Mouse (Mus musculus) embryonic fibroblast, embryonic 13.5 days (primary cell): ENCODE measurements around the gene Jpt1. TPM values are rescaled to one million over a fixed set of nuclear protein-coding genes. Genes with fewer than 3 reads are reported as not detected.
A peak's percentile ranks its signal among the peaks of the same experiment; 100 is the strongest.

ENCODE experiments used
- H3K27ac ChIP-seq: 2 replicates; pipeline ENCODE4 v1.5.1; 2012; ENCODE audit warnings: low read length, control low read depth, inconsistent platforms; ENCODE audit not compliant: insufficient read depth
- H3K4me1 ChIP-seq: 2 replicates; pipeline ENCODE4 v1.6.1; 2011; ENCODE audit warnings: low read length; ENCODE audit not compliant: control insufficient read depth, insufficient read depth
- H3K4me3 ChIP-seq: 2 replicates; pipeline ENCODE4 v1.5.1; 2011; ENCODE audit warnings: mild to moderate bottlenecking, control low read depth, low read length; ENCODE audit not compliant: insufficient read depth
- CTCF ChIP-seq: IDR thresholded peaks from 2 replicates; pipeline ENCODE4 v1.5.1; 2011; ENCODE audit warnings: mild to moderate bottlenecking, control low read depth, low read length, moderate library complexity, borderline replicate concordance; ENCODE audit not compliant: insufficient read depth
- POLR2A ChIP-seq: IDR thresholded peaks from 2 replicates; pipeline ENCODE4 v1.6.1; 2011; ENCODE audit warnings: low read depth, mild to moderate bottlenecking, control low read depth, low read length, moderate library complexity
- polyA plus RNA-seq: library from polyadenylated mRNA; stranded (reverse); fragments of >200 nt; gene quantifications from 2 replicates; pipeline ENCODE4 v1.2.4, GENCODE M21; 2011; ENCODE audit warnings: low read depth; ENCODE audit not compliant: missing spikeins, insufficient read length

Jpt1 gene
- polyA plus RNA-seq, 1 experiment, result 164 TPM

GRCm38 (mm10) chr11:115492387-115492786 lies 21.8 kb downstream of the Jpt1 start:
- TF ChIP-seq POLR2A (no peak), CTCF (no peak)
- Histone ChIP-seq H3K27ac (peak overlapping the region; percentile 65), H3K4me1 (no peaks in the 10 kb centered on the region), H3K4me3 (peak overlapping the region; percentile 51)

DNA sequence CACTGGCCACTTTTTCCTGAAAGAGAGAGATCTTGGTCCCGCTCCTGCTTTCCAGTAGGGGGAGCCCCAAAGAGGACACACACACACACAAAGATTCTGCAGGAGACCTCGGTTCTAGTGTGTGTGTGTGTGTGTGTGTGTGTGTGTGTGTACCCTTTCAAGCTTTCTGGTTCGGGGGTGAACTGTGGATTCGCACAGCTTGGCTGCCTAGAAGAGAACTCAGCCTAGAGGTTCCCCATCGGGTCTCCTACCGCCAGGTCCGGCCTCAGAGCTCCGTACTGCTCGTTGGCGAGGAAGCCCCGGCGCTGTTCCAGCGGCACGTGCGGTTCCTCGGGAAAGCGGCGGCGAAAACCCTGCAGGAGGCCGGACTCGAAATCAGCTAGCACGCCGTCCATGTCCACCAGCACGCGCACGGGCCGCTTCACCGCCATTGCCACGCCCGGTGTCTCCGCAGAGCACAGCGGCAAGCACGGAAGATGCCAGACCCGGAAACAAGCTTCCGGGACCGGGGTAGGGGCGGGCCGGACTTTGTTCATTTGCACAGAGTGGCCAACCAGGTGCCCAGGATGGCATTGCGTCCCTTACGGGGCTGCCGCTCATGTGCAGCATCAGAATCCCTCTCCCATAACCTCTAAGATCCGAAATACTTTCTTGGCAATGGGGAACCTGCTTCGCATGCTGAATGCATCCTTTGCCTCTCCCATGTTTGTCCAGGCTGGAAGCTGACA lies 22.7 kb downstream of the Jpt1 start, which contains the start of gene Nt5c:
Gene Nt5c (minus strand): TSS at position 507 of the 728 bp plus-strand sequence.
- TF ChIP-seq POLR2A (peak; percentile 89), CTCF (peak; percentile 37; the same call in 1 of the 2 replicates)
- H3K4me3 ChIP-seq, result peak within 1 kb of the TSS; percentile 51

GRCm38 (mm10) chr11:115490441-115491355 lies 23.5 kb downstream of the Jpt1 start:
- no peak for TF ChIP-seq CTCF
- no peak for TF ChIP-seq POLR2A
- Histone ChIP-seq H3K27ac (no peak overlapping the region), H3K4me3 (peak overlapping the region; percentile 51)

More for the DNA sequence above, 22.7 kb downstream of the Jpt1 start, which contains the start of gene Nt5c:
- Histone ChIP-seq H3K4me1 (no peaks in the 10 kb centered on the region), H3K27ac (peak within 1 kb of the TSS; percentile 77)

DNA sequence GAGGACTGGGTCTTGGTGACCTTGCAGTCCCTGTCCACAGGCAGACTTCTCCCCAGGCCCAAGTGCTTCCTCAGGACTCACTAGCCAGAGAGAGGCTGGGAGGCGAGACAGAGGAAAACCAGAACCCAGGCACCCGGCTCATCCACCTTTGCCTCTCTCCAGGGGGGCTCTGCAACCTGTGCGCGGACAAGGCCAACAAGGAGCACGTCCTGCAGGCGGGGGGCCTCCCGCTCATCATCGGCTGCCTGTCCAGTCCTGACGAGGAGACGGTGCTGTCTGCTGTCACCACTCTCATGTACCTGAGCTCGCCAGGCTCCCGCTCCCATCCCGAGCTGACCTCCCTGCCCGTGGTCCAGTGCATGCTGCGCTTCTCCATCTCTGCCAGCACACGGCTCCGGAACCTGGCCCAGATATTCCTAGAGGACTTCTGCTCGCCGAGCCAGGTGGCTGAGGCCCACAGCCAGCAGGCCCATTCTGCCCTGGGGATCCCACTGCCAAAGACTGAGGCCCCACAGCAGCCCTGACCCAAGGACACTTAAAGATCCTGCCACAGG lies 25.6 kb downstream of the Jpt1 start:
- H3K4me3 ChIP-seq, result no peak overlapping the region
- no peaks in the 10 kb centered on the region for H3K4me1 ChIP-seq
- no peak overlapping the region for H3K27ac ChIP-seq
- TF ChIP-seq POLR2A, result no peak
- no peak for TF ChIP-seq CTCF

More at GRCm38 (mm10) chr11:115490441-115491355, 23.5 kb downstream of the Jpt1 start:
- H3K4me1 ChIP-seq, result no peaks in the 10 kb centered on the region

DNA sequence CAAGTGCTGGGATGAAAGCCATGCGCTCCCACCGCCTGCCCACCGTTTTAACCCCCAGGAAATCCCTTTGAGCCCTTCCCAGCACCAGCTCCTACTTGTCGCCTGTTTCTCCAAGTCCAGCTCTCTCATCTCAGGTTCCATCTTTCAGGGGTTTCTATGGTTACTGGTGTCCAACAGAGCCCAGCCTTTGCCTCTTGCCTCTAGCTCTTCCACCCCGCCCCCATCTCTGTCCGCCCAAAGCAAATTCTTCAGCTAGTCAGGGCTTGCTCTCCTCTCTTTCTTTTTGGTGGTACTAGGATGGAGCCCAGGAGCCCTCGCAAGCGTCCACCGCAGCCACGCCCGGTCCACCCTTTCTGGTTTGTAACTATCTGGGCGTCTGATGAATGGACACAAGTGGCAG lies 29.0 kb downstream of the Jpt1 start:
- H3K27ac ChIP-seq, result no peak overlapping the region

GRCm38 (mm10) chr11:115483726-115484125 lies 30.5 kb downstream of the Jpt1 start:
- H3K27ac ChIP-seq, result no peak overlapping the region
- no peak overlapping the region for H3K4me3 ChIP-seq
- TF ChIP-seq CTCF (peak; percentile 69; the same call in 1 of the 2 replicates), POLR2A (no peak)
- no peaks in the 10 kb centered on the region for H3K4me1 ChIP-seq

More for the DNA sequence above, 29.0 kb downstream of the Jpt1 start:
- Histone ChIP-seq H3K4me3 (no peak overlapping the region), H3K4me1 (no peaks in the 10 kb centered on the region)
- TF ChIP-seq CTCF (no peak), POLR2A (no peak)

DNA sequence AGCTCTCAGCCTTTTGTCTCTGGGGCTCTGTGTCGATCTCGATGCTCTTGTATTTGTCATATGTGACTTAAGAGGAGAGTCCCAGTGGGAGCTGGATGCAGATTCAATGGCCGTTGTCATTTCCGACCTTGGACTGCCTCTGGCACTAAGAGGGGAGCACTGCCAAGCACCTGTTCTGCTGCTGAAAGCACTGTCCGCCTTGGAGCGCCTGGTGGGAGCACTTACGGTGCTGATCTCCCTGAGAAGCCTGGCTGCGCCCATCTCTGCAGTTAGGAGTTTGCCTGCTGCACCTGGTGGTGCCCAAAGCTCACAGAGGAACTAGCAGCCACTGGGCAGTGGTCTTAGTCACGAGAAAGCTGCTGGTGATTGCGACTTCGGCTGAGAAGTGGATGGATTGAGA lies 30.9 kb downstream of the Jpt1 start:
- no peak overlapping the region for H3K4me3 ChIP-seq
- no peak overlapping the region for H3K27ac ChIP-seq
- no peaks in the 10 kb centered on the region for H3K4me1 ChIP-seq
- TF ChIP-seq POLR2A (no peak), CTCF (no peak)

GRCm38 (mm10) chr11:115481553-115482259 lies 32.5 kb downstream of the Jpt1 start:
- TF ChIP-seq CTCF (no peak), POLR2A (no peak)
- Histone ChIP-seq H3K4me3 (no peak overlapping the region), H3K4me1 (no peaks in the 10 kb centered on the region), H3K27ac (no peak overlapping the region)
